Mouse (Mus musculus): ENCODE results near the gene Rxfp4. TPM values are rescaled to one million over a fixed set of nuclear protein-coding genes. Genes with fewer than 3 reads are reported as not detected.

Gene Rxfp4
- total RNA-seq, 2 experiments from 2014 or later: not detected

DNA sequence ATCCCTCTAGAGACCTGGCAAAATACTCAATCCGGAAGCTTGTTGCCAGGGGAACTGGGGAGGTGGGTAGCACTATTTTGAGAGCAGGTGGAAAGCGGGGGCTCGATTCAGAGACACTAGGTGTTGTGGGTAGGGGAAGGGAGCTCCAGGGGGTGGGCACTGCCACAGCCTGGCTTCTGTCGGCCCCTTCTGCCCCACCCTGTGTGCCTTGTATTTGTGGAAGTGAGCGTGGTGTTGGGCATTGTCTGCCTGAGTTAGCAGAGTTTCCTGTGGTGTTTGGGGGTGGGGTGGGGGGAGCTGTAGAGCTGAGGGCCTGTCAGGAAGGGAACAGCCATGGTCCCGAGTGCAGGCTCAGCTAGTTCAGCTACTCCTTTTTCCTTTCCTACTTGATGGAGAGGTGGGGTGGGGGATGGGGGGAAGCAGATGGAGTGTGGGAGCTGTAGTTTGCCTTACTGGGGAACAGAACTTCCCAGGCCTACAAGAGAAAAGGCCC lies 22.0 kb downstream of the Rxfp4 start:
- DNase-seq (ENCODE audit: extremely low spot score in 1 of 2, low spot score in 1 of 2): no peak

DNA sequence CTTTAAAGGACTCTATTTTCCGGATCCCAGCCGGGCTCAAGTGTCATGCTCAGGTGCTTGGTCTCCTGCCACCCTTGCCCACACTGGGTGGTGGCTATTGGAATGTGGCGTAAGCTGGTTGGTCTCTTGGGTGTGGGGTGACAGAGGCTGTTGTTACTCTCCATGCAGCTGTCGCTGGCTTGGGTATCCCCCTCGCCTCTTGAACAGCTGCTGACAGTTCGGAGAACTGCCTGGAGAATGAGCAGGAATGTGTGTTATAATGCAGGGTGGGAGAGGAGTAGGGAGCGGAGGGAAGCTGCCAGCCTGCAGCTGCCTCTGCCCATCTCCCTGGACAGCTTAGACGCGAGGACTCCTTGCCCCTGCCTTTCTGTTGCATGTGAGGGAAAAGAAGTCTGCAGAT lies 22.9 kb downstream of the Rxfp4 start:
- no peak for DNase-seq (ENCODE audit: extremely low spot score in 1 of 2, low spot score in 1 of 2)

DNA sequence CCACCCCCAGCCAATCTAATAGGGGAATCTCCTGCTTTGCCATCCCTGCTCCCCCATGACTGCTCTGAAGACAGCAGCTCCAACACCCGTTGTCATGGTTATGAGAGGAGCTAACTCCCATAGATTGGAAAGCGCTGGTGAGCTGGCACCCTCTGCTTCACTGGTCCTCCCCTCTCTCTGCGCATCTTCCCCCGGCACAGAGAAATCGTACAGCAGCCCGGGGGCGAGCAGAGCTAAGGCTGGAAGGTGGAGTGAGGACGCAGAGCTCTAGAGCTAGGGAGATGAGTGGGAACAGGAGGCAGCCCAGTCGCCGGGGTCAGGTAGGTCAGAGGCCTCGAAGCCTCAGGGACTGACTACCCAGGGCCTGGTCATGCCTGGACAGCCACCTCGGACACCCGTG lies 23.7 kb downstream of the Rxfp4 start:
- DNase-seq (ENCODE audit: extremely low spot score in 1 of 2, low spot score in 1 of 2): no peak

GRCm38 (mm10) chr3:88628766-88629165 lies 24.2 kb downstream of the Rxfp4 start:
- DNase-seq (ENCODE audit: extremely low spot score in 1 of 2, low spot score in 1 of 2): no peak

DNA sequence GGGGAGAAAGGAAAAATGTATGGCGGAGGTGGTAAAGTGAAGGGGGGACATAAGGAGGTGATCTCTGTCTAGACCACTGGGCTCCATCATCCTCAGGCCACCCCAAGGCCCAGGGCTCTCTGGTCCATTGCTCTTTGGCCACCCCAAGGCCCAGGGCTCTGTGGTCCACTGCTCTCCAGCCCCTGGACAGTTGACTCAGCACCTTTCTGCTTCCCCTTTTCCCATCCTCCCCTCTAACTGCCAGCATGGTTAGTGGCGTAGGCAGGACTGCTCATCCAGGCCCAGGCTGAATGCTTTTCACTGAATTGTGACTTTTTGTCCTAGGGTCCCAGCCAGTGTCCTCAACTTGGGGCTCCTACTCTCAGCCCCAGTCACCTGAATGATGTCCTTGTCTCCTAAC lies 25.4 kb downstream of the Rxfp4 start:
- no peak for DNase-seq (ENCODE audit: extremely low spot score in 1 of 2, low spot score in 1 of 2)

- no peak for DNase-seq (ENCODE audit: extremely low spot score in 1 of 2, low spot score in 1 of 2)
Measured at GRCm38 (mm10) chr3:88627114-88627513, 25.8 kb downstream of the Rxfp4 start.

- no peak for DNase-seq (ENCODE audit: extremely low spot score in 1 of 2, low spot score in 1 of 2)
Measured at GRCm38 (mm10) chr3:88626316-88626715, 26.6 kb downstream of the Rxfp4 start.

DNA sequence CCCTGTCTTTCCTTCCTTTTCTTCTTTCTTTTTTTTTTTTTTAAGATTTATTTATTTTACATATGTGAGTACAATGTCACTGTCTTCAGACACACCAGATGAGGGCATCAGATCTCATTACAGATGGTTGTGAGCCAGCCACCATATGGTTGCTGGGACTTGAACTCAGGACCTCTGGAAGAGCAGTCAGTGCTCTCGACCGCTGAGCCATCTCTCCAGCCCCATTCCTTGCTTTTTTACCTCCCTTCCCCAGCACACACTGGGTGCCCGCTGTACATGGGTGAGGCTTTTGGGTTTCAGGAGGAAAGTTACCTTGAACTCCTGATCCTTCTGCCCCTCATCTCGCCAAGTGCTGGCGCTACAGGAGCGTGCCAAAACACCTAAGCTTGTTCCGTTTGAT lies 27.4 kb downstream of the Rxfp4 start:
- DNase-seq (ENCODE audit: extremely low spot score in 1 of 2, low spot score in 1 of 2): no peak

DNA sequence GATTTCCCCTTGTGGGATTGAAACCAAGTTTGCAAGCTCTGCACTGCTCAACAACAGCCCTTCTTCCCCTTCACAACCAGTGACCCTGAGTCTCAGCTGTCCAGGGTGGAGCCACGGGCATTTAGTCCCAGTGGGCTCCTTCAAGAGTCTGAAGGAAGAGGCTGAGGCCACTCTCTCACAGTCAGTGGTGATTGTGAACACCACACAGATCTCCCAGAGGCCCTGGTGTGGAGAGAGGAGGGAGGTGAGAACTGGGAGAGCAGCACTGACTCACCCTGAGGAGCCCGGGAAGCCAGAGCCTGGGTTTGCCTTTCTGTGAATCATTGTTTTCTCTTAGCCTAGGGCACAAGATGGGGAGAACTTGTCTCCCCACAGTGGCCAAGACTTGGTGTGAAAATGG lies 28.0 kb downstream of the Rxfp4 start:
- no peak for DNase-seq (ENCODE audit: extremely low spot score in 1 of 2, low spot score in 1 of 2)

DNA sequence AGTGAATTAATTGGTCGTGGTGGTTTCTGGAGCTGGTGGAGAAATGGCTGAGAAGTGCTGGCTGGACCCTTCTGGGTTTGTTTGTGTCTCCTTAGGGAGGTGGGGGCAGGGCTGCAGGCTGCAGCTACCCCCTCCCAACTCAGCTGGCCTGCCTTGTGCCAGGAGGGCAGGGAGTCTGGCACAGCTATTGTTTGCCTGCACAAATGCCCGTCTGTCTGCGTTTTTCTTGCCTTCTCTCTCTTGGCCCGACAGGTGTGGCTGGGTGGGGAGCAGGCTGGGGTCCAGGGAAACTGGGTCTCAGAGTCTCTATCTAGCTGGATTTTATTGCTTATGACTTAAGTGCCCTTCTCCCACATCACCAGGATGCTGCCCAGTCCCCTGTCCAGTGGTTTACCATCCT lies 28.6 kb downstream of the Rxfp4 start:
- DNase-seq (ENCODE audit: extremely low spot score in 1 of 2, low spot score in 1 of 2): no peak

DNA sequence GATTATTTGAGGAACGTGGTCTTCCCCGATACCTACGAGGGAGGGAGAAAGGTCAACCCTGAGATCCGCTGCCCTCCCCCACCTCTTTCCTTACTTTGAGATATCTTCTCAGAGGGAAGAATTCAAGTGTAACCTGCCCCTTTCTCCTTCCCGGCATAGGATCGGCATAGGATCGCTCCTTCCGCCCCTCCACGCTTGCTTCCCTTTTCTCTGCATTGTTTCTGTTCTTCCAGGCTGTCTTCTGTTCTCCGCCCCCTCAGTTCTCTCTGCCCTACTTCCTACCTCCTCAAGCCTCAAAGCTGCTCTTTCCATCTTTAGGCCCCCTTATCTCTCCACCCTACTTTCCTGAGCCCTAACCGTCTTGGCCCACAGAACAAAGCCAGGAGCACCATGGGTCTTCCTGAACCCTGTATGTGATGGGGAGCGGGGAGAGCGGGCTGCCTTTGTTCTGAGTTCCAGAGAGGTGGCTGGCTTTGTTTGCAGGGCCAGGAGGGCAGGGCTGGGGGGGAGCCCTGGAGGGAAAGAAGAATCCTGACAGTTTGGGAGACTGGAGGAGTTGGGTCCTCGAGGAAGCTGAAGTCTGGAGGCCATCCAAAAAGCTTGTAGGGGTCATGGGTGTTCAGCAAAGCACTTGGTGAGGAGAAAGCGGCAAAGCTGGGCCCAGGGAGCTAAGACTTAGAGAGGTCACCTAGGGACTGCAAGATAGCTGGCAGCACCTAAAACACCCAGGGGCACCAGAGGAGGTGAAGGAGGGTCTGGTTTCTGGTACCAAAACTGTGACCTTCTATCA lies 29.4 kb downstream of the Rxfp4 start:
- no peak for DNase-seq (ENCODE audit: extremely low spot score in 1 of 2, low spot score in 1 of 2)

DNA sequence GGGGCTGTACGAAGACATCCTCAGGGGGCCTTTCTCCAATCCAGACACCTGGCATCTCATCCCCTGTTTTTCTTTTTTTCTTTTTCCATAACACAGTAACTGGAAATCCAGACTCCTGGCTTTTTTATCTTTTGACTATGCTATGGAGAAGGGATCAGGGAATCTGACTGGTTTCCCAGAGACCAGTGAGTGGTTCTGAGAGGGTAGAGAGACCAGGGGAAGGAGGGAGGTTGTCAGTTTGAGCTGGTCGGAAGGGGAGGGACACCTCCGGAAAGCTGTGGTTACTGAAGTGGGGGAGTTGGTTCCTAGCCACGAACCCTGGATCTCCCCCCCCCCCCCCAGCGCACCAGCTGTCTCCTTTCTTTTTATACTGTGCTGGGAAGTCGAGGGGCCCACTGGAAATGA lies 30.0 kb downstream of the Rxfp4 start:
- DNase-seq (ENCODE audit: extremely low spot score in 1 of 2, low spot score in 1 of 2): no peak

GRCm38 (mm10) chr3:88622113-88622940 lies 30.6 kb downstream of the Rxfp4 start:
- no peak for DNase-seq (ENCODE audit: extremely low spot score in 1 of 2, low spot score in 1 of 2)

DNA sequence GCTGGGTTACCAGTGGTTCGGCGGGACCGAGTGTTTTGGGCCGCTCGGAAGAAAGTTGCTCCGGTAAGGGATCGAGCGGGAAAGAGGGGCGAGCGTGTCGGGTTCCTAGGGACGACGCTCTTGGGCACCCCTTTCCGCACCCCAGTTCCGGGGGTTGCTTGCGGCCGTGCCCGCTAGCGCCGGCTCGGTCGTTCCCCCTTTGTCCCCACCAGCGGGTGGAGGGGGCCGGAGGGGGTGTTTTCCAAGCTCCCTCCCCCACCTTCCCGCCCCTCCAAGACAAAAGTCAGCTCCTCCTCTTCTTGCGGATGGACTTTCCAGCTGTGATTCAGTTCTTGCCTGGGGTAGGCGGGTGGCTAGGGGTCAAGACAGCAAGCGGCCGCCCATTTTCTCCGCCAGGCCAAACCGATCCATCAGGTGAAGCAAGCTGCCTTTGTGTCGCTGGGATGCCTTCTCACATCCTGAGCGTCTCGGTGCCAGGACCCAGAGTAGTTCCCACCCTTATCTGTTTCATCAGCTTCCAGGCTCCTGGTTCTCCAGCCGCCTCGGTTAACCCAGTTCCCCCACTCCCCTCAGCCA lies 31.3 kb downstream of the Rxfp4 start:
- DNase-seq (ENCODE audit: extremely low spot score in 1 of 2, low spot score in 1 of 2): no peak

GRCm38 (mm10) chr3:88620992-88621536 lies 31.9 kb downstream of the Rxfp4 start:
- no peak for DNase-seq (ENCODE audit: extremely low spot score in 1 of 2, low spot score in 1 of 2)

DNA sequence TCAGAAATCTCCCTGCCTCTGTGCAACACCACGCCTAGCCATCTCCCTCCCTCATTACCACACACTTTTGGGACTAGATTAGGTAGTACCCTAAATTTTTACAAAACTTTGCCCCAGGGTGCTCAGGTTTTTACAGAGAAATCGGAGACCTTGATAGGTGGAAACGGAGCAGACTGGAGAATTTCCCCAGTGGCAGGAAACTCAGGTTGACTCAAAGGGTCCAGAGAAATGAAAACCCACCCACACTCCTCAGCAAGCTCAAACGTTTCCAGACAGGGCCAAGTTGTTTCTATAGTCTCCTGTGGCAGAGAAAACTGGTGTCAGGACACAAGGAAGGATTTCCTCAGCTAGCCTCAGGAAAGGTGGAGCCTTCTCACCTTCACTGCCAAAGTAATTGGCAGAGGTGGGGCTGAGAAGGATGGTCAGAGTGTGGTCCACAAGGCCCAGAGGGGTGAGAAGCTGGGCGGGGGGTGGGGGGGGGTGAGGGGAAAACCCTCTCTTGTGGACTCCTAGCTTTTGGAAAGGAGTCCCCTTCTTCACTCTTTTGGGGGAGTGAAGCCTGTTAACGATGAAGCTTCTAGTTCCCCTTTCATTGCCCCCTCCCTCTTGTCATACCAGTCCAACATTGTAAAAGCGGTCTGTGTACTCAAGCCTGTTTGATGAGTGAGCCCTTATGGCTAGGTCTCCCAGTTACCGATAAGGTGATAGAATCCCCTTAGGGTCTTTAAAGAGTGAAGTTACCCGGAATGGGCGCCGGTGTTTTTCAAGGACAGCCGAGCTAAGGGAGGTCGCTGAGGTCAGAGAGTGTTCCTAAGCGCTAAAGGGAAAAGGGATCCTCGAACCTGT lies 32.6 kb downstream of the Rxfp4 start:
- DNase-seq (ENCODE audit: extremely low spot score in 1 of 2, low spot score in 1 of 2): no peak

DNA sequence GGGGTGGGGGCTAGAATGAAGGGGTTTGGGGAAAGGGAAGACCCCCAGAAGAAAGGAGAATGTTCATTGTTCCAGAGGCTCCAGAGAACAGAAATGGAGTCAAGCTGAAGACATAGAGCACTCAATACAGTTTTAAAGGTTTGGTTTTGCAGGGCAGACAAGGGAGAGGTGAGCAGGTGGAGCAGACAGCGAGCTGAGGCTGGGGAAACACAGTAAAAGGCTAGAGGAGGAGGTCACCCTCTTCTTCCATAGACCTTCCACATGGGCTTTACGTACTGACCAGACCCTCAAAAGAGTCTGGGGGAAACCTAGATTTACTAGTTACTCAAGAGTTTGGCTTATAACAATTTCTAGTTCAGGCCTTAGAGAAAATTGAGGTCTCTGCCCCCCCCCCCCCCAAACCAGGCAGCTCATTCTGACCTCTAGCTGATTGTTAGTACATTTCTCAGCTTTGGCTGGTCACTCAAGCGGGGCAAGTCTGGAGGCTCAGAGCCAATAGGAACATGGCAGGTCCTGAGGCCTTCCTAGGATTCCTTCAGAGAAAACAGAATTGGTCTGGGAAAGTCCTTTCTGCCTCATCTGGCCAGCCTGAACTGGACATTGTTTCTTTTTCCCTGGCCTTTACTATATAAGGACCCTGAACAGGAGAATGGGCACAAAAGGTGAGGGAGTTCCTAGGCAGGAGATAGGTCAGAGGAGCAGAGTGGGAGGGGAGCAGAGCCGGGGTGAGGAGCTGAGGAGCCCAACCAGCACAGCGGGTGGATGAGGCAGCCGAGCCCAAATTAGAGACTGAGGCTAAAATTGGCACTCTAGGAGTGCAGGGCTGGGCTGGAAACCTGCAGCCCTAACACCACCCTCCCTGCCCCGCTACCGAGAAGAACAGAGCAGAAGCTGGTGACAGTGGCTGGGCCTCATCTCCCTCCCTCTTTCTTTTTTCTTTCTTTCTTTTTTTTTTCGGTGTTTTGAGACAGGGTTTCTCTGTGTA lies 33.5 kb downstream of the Rxfp4 start:
- no peak for DNase-seq (ENCODE audit: extremely low spot score in 1 of 2, low spot score in 1 of 2)

DNA sequence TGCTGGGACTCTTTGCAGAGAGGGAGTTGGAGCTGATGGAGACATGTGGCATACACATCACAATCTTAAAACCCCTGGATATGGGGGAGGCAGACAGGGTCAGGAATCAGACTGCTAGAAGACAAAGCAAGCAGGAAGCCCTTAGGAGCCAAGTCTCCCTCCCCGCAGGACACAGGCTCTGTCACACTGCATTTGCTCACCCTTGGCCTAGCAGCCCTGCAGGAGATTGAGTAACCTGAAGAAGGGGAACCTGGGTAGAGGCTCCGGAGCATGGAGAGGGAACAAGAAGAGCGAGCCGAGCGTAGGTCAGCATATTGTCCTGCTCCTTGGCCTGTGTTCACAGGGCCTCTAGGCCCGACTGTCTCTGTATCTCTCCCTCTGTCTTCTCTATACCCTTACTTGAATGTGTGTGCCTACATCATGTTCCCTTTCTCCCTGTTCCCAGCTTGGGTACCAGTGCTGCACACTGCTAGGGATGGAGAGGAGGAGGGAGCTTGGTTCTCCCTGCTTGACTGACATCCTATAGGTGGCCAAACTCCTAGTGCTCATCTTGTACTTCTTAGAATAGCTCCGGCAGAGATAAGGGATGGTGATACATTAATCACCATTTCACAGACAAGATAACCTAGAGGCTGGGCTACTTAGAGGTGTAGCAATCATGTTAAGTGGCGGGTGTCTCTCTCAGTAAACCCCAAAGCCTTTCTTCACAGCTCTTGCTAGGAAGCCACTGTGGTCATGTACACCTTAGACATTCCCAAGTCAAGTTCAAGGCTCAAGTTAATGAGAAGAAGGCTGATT lies 34.7 kb downstream of the Rxfp4 start:
- no peak for DNase-seq (ENCODE audit: extremely low spot score in 1 of 2, low spot score in 1 of 2)
